Mouse (Mus musculus) gastrocnemius, adult 18-20 months (tissue): ENCODE data around the gene AW011738. TPM values are rescaled to one million over a fixed set of nuclear protein-coding genes. Genes with fewer than 3 reads are reported as not detected.

Experiments
- DNase-seq: peaks from one replicate; pipeline ENCODE4 v3.0.0; 2021; ENCODE audit warnings: low spot score
- total RNA-seq, 2 experiments: library from RNA; stranded (reverse); gene quantifications; 2 replicates each; pipeline ENCODE4 v1.2.3; 2021

Gene AW011738
- total RNA-seq, 2 experiments from 2014 or later = 3.7 to 4.9 TPM

- DNase-seq = peak; percentile 88
Observed at GRCm38 (mm10) chr4:156197829-156198205, 5.3 kb upstream of the AW011738 start.

- DNase-seq = no peak
Observed at GRCm38 (mm10) chr4:156200623-156201475, 2.3 kb upstream of the AW011738 start, which contains the start of gene Isg15. TSS of gene Isg15 (minus strand) at chr4:156200818.

- DNase-seq = no peak
Observed at GRCm38 (mm10) chr4:156202462-156202893, 626 bp upstream of the AW011738 start.

- no peak for DNase-seq
Observed at GRCm38 (mm10) chr4:156203413-156204131, 468 bp downstream of the AW011738 start.

GRCm38 (mm10) chr4:156208872-156209271 is 5.8 kb downstream of the AW011738 start:
- no peak for DNase-seq

- no peak for DNase-seq
Observed at GRCm38 (mm10) chr4:156209963-156210635, 7.0 kb downstream of the AW011738 start.

GRCm38 (mm10) chr4:156213134-156213533 is 10.0 kb downstream of the AW011738 start:
- DNase-seq = no peak

GRCm38 (mm10) chr4:156215649-156216048 is 12.5 kb downstream of the AW011738 start, which contains the start of gene Perm1:
TSS of gene Perm1 (plus strand) at chr4:156215868.
- DNase-seq = peak; percentile 94

GRCm38 (mm10) chr4:156216196-156216595 is 13.1 kb downstream of the AW011738 start:
- no peak for DNase-seq

- DNase-seq = peak; percentile 44
Observed at GRCm38 (mm10) chr4:156217022-156217669, 14.0 kb downstream of the AW011738 start.

GRCm38 (mm10) chr4:156217838-156218237 is 14.7 kb downstream of the AW011738 start:
- DNase-seq = no peak

GRCm38 (mm10) chr4:156219936-156220335 is 16.8 kb downstream of the AW011738 start:
- peak; percentile 49 for DNase-seq

- no peak for DNase-seq
Observed at GRCm38 (mm10) chr4:156224276-156224675, 21.2 kb downstream of the AW011738 start.

- DNase-seq = no peak
Observed at GRCm38 (mm10) chr4:156227752-156228392, 24.8 kb downstream of the AW011738 start.

- DNase-seq = no peak
Observed at GRCm38 (mm10) chr4:156228393-156229024, 25.4 kb downstream of the AW011738 start.

- no peak for DNase-seq
Observed at GRCm38 (mm10) chr4:156234021-156234501, 31.0 kb downstream of the AW011738 start.

- DNase-seq = peak; percentile 69
Observed at GRCm38 (mm10) chr4:156234701-156235213, 31.7 kb downstream of the AW011738 start, which contains the start of gene Plekhn1. TSS of gene Plekhn1 (minus strand) at chr4:156234857.

- DNase-seq = no peak
Observed at GRCm38 (mm10) chr4:156235360-156235770, 32.3 kb downstream of the AW011738 start.

- peak; percentile 90 for DNase-seq
Observed at GRCm38 (mm10) chr4:156235808-156236533, 32.9 kb downstream of the AW011738 start, which contains the start of gene Noc2l. TSS of gene Noc2l (plus strand) at chr4:156236010.
